Mouse (Mus musculus) kidney, adult 18-20 months (tissue): ENCODE measurements around the gene Prkag2.
"Not testable (repeated sequence)": the region's sequence is repeated elsewhere in the genome, so short reads cannot be mapped to it uniquely, and the experiment has no call there.

ENCODE experiments used
- DNase-seq: peaks from one replicate; pipeline ENCODE4 v3.0.0; 2021

Gene Prkag2

GRCm38 (mm10) chr5:24860635-24861448 is 239.6 kb downstream of the Prkag2 start:
- peak; percentile 12 for DNase-seq

GRCm38 (mm10) chr5:24859771-24860540 is 240.5 kb downstream of the Prkag2 start:
- DNase-seq, result no peak

- no peak for DNase-seq
These were observed 245.4 kb downstream of the Prkag2 start for GRCm38 (mm10) chr5:24854827-24855600.

GRCm38 (mm10) chr5:24854256-24854655 is 246.2 kb downstream of the Prkag2 start:
- DNase-seq, result no peak

- not testable (repeated sequence) for DNase-seq
These were observed 252.2 kb downstream of the Prkag2 start for GRCm38 (mm10) chr5:24848261-24848660.

GRCm38 (mm10) chr5:24843841-24844240 is 256.6 kb downstream of the Prkag2 start:
- no peak for DNase-seq

- DNase-seq, result no peak
These were observed 257.4 kb downstream of the Prkag2 start for GRCm38 (mm10) chr5:24843103-24843475.

- peak; percentile 98 for DNase-seq
These were observed 258.0 kb downstream of the Prkag2 start, which contains the start of gene Rheb for GRCm38 (mm10) chr5:24842274-24843102. Rheb (minus strand) TSS chr5:24842624.

GRCm38 (mm10) chr5:24841662-24842273 is 258.7 kb downstream of the Prkag2 start:
- DNase-seq, result no peak

- DNase-seq, result peak; percentile 30
These were observed 259.4 kb downstream of the Prkag2 start for GRCm38 (mm10) chr5:24840975-24841431.

- DNase-seq, result no peak
These were observed 266.0 kb downstream of the Prkag2 start for GRCm38 (mm10) chr5:24834491-24834890.

GRCm38 (mm10) chr5:24831912-24832311 is 268.5 kb downstream of the Prkag2 start:
- no peak for DNase-seq

- DNase-seq, result no peak
These were observed 272.0 kb downstream of the Prkag2 start for GRCm38 (mm10) chr5:24828446-24828845.

GRCm38 (mm10) chr5:24827173-24827572 is 273.3 kb downstream of the Prkag2 start:
- no peak for DNase-seq

- no peak for DNase-seq
These were observed 274.2 kb downstream of the Prkag2 start for GRCm38 (mm10) chr5:24826056-24826770.

GRCm38 (mm10) chr5:24825365-24826055 is 274.9 kb downstream of the Prkag2 start:
- peak; percentile 40 for DNase-seq

- no peak for DNase-seq
These were observed 276.5 kb downstream of the Prkag2 start for GRCm38 (mm10) chr5:24823864-24824405.

GRCm38 (mm10) chr5:24822781-24823180 is 277.7 kb downstream of the Prkag2 start:
- no peak for DNase-seq

- DNase-seq, result not testable (repeated sequence)
These were observed 278.2 kb downstream of the Prkag2 start for GRCm38 (mm10) chr5:24822231-24822630.

GRCm38 (mm10) chr5:24821403-24821841 is 279.0 kb downstream of the Prkag2 start:
- no peak for DNase-seq
